Mouse (Mus musculus): Measurements from ENCODE around the gene Ptma.
"Not testable (repeated sequence)": the region's sequence is repeated elsewhere in the genome, so short reads cannot be mapped to it uniquely, and the experiment has no call there.

Ptma gene

DNA sequence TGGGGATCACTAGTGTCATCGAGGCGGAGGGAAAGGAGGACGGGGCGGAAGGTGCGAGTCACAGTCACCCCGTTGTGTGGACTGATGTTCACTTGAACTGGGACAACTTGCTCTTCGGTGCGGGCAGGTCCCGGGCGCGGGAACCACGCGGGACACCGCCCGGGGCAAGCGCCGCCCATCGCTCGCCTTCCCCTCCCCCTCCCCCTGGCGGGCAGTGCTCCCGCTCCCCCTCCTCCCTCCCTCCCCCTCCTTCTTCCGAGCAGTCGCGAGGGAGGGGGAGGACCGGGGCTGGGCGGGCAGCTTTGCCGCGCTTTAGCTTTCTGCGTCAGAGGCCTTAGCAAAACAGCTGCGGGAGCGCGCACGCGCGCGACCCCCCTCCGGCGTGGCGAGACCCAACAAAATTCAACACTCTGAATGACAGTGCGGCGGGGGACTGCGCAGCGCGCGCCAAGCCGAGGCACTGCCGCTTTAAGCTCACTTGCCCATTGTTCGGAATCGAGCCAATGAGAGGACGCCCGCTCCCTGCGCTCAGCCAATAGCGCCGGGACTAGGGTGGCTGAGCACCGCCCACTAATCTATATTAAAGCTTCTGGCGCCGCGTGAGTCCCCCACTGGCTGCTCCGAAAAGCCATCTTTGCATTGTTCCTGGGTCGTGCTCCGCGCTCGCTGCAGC lies at the start of gene Ptma:
Gene Ptma, plus strand, starts transcription at position 611 of the 673 bp plus-strand sequence.
- peak; percentile 93 for DNase-seq (ENCODE audit: low read depth)

DNA sequence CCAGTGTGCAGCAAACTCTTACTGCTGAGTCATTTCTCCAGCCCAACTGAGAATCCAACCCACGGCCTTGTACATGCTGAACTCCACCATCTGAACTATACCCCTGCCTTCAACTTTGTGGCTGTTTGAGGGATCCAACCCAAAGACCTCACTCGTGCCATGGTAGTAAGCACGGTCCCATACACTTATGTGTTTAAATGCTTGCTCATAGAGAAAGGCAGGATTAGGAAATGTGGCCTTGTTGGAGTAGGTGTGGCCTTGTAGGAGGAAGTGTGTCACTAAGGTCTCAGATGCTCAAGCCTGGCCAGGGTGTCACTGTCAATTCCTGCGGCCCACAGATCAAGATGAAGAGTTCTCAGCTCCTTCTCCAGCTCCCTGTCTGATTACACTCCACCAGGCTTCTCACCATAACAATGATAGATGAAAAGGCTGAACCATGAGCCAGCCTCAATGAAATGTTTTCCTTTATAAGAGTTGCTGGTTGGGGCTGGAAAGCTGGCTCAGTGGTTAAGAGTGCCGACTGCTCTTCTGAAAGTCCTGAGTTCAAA lies 48.7 kb upstream of the Ptma start:
- DNase-seq (ENCODE audit: low read depth) = no peak

- no peak for DNase-seq (ENCODE audit: low read depth)
These were observed 47.3 kb upstream of the Ptma start for GRCm38 (mm10) chr1:86479099-86479825.

DNA sequence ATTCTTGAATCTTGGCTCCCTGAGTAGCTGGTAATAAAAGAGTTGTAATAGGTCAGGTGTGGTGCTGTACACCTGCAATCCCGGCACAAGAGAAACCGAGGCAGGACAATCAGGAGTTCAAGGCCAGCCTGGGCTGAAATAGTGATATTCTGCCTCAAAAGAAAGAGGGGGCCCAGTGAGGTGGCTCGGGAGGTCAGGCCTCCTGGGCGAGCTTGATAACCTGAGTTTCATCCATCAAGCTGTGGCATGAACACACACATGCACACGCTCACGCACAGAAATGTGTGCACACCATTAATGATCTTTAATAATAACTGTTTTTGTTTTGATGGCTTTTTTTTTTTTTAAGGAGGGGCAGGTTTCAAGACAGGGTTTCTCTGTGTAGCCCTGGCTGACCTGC lies 46.2 kb upstream of the Ptma start:
- DNase-seq (ENCODE audit: low read depth) = no peak

DNA sequence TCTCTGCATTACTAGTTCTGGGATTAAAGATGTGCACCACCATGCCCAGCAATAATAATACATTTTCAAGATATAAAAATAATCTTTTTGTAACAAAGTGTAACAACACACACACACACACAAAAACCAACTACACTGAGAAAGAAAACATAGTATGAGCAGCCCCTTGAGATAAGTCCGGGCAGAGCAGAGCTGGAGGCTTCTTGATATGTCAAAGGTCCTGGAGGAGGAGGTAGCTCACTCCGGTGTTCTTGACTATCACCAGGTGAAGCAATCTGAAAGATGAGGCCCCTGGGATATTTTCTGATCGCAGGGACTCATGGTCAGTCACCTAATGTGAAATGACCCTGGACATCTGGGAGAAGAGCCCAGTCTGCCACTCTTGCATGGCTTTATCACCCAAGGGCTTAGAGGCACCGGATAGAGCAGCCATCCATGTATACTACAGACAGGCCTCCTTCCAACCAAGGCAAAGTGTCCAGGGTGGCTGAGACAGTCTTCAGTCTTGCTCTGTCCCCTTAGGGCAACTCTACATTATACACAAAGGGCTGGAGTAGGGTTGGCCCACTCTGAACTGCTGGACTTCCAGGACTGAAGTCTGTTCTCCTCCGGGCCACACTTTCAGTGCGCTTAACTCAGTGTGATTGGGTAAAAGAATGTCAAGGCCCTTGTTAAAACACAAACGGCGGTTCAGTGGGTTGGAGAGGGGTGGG lies 45.6 kb upstream of the Ptma start:
- no peak for DNase-seq (ENCODE audit: low read depth)

DNA sequence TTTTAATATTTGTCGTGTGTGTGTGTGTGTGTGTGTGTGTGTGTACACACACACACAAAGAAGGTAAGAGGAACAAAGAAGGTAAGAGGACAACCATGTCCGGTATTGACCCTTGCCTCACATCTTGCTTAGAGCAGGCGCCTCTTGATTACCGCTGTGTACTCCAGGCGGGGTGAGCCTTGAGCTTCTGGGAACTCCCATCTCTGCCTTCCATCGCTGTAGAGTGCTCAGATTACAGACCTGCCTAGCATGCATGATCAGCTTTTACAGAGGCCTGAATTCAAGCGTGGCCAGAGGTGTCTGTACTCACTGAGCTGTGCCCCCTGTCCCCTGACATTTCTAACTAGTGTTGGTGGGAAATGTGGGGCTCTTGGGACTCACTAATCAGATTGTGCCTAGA lies 45.1 kb upstream of the Ptma start:
- no peak for DNase-seq (ENCODE audit: low read depth)

GRCm38 (mm10) chr1:86482288-86482687 lies 44.2 kb upstream of the Ptma start:
- no peak for DNase-seq (ENCODE audit: low read depth)

DNA sequence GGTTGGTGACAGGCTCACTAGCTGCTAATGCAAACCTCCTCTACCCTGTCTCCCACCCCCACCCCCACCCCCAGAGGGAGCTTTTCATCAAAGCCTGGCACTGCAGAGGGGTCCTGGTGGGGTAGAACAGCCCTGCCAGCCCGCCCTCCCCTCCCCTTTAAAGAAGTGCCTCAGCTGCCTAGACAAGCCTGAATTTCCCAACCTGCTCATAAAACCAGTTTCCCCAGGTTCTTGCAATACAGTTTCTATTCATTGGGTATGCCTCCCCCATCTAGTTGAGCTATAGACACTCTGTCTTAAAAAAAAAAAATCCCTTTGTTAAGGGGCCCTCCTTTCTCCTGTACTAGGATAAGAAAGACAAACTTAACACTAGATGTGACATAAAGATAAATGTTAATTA lies 43.8 kb upstream of the Ptma start:
- DNase-seq (ENCODE audit: low read depth) = no peak

DNA sequence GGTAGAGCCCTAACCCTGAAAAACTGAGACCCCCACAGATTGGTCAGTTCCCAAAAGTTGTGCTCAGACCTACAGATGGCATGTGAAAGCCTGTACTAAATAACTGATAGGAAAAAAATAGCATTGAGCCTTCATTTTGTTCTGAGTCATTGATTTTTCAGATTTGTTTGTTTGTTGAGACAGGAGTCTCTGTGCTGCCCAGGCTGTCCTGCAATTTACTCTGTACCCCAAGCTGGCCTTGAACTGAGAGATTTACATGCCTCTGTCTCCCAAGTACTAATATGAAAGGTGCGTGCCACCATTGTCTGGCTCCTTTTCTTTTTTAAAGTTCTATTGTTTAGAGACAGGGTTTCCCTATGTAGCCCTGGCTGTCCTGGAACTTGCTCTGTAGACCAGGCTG lies 41.2 kb upstream of the Ptma start:
- no peak for DNase-seq (ENCODE audit: low read depth)

DNA sequence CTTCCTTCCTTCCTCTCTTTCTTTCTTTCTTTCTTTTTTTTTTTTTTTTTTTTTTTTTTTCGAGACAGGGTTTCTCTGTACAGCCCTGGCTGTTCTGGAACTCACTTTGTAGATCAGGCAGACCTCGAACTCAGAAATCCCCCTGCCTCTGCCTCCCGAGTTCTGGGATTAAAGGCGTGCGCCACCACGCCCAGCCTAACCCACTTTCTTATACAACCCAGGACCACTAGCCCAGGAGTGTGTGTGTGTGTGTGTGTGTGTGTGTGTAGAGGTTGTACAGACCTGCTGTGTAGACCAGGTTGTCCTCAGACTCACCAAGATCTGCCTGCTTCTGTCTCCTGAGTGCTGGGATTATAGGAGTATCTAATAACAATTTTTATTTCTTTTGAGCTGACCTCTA lies 40.7 kb upstream of the Ptma start:
- DNase-seq (ENCODE audit: low read depth) = not testable (repeated sequence)

DNA sequence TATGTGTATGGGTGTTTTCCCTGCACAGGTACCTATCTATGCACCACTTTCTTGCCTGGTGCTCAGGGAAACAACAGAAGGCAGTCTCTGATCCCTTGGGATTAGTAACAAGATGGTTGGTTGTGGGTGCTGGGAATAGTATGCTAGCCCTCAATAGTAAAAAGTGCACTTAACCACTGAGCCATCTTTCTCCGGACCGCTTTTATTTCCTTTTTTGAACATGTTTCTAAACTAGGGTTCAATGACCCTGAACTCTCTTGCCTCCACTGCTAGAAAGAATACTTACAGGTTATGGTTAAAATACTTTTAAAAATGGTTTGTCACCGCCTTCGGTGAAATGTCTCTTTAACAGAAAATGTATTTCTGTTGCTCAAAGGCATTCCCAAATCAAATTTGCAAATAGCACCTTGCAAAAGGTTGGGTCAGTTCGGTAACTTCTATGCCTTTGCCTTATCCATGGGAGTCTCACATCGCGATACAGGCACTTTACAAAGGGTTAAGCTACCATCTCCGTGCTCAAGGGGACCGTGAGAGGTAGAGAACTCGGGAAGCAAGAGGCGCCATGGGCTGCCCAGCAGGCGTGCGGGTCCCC lies 39.7 kb upstream of the Ptma start:
- DNase-seq (ENCODE audit: low read depth) = no peak

DNA sequence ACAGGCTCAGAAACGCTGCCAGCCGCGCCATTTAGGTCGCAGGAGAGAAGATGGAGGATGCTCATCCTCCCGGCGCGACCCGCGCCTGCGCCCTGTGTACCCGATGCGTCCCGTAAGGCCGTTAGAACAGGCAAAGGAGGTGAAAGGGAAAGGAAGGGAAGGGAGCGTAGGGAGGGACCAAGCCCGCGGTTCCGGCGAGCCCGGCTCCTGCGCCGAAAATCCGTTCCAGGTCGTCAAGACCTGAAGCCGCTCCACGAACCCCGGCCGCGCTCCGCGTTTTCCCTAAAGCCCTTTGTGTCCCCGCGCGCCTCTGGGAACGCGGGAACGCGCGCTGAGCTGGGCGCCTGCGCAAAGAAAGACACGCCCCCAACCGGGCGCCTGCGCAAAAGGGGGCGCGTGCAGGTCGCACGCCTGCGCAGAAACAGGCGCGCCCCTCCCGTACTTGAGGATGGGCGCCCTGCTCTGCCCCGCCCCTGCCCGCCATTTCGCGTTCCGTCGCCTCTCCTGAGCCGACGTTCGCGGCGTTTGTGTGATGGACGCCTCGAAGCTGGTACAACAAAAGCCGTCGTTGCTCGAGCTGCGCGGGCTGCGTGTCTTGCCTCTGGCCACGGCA lies 39.1 kb upstream of the Ptma start:
- peak; percentile 100 for DNase-seq (ENCODE audit: low read depth)

DNA sequence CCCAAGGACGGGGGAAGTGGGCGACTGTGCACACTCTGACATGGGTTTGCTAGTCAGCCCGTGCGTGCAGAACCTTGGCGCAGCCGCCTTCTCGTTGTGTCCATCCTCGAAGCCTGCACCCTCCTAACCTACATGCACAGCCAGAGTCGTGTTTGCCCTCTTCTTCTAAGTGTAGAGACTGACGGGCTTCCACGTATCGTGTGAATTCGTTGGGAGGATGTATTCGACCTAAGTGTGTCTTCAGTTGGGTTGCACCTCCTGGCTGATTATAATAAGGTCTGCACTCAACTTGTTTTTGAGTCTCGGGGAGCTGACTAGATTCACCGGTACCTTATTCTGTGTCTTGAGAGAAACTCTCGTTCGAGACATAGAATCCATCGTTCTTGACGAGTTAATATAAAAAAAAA lies 38.6 kb upstream of the Ptma start:
- DNase-seq (ENCODE audit: low read depth) = no peak

DNA sequence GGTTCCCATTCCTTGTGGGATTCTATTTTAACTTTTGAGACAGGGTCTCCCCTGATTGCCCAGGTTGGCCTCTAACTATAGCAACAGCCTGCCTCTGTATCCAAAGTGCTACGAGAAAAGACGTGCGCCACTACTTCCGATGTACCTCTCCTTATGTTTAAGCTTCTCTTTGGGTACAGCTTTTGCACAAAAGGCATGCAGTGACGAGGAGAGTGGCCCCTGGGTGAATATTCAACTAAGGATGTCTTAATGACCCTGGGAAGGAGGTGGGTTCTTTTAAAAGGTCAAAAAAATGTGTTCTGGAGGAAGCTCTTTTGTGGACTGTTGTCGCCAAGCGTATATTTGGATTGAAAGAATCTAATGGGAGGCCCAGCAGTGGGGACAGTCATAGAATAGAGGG lies 38.2 kb upstream of the Ptma start:
- DNase-seq (ENCODE audit: low read depth) = no peak

- no peak for DNase-seq (ENCODE audit: low read depth)
These were observed 37.8 kb upstream of the Ptma start for GRCm38 (mm10) chr1:86488774-86489173.

DNA sequence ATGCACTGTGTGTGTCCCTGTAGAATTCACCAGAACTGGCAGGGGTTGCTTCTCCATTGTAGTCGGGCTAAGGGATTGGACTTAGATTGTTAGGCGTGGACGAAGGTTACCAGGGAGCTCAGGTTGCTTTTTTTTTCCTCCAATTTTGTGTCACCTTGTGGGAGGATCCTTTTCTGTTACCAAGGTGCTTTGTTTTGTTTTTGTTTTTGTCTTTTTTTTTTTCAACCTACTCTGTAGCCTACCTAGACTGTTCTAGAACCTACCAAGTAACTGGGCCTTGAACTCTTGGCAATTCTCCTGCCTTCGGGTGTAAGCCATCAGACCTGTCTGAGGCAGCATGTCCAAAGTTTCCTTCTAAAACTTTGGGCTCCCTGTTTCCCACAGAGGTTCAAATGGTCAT lies 36.6 kb upstream of the Ptma start:
- no peak for DNase-seq (ENCODE audit: low read depth)

GRCm38 (mm10) chr1:86490697-86491096 lies 35.8 kb upstream of the Ptma start:
- DNase-seq (ENCODE audit: low read depth) = no peak

GRCm38 (mm10) chr1:86491533-86492094 lies 34.9 kb upstream of the Ptma start:
- no peak for DNase-seq (ENCODE audit: low read depth)

- DNase-seq (ENCODE audit: low read depth) = no peak
These were observed 34.1 kb upstream of the Ptma start for GRCm38 (mm10) chr1:86492095-86493070.

DNA sequence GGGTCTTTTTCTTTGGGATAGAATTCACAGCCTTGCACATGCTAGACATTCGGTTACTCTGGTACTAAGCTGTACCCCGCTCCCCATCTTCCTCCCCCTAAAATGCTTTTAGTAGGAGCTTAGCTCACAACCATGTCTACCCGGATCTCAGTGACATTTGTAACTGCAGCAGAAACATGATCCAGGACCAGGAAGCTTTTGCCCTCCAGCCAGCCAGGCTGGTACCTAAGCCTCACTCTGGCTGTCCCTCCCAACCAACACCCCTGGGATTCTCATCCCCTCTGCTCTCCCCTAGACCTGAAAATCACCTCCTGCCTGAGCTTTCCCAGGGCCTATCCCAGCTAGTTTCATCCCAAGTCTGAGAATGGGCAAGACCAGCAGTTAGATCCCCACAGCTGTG lies 32.7 kb upstream of the Ptma start:
- DNase-seq (ENCODE audit: low read depth) = no peak

DNA sequence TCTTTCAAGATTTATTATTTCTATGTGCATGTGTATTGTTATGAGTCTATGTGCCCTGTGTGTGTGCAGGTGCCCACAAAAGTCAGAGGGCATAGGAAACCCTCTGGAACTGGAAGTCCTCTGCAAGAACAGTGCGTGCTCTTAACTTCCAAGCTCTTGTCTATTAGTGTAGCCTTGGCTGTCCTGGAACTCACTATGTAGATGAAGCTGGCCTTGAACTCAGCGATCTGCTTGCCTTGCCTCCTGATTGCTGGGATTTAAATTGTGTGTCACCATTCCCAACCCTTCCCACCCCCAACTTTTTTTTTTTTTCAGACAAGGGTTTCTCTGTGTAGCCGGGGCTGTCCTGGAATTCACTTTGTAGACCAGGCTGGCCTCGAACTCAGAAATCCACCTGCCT lies 30.2 kb upstream of the Ptma start:
- no peak for DNase-seq (ENCODE audit: low read depth)

Data from c-Kit-positive CD71-negative TER-119-negative erythroid progenitor cells, embryonic 14.5 days (primary cell).